Mouse (Mus musculus) neural tube, embryonic 11.5 days (tissue): ENCODE data around the gene Gm10972. TPM values are rescaled to one million over a fixed set of nuclear protein-coding genes. Genes with fewer than 3 reads are reported as not detected.
"Not testable (repeated sequence)": the region's sequence is repeated elsewhere in the genome, so short reads cannot be mapped to it uniquely, and the experiment has no call there.

ENCODE experiments used
- ATAC-seq: fragments of 200-750 bp; cut with Nextera tagmentation; 2 replicates; pipeline ENCODE4 v1.8.0; 2017; ENCODE audit warnings: moderate number of reproducible peaks, mild to moderate bottlenecking, moderate TSS enrichment, moderate library complexity; ENCODE audit not compliant: insufficient read depth, low FRiP score, low TSS enrichment
- DNase-seq: peaks from one replicate; pipeline ENCODE4 v3.0.0-alpha.2; 2015; ENCODE audit warnings: low spot score
- H3K27ac ChIP-seq: fragments of 300-500 bp; sonication (generic); 2 replicates; pipeline ENCODE4 v1.5.1; 2014; ENCODE audit warnings: low read depth, mild to moderate bottlenecking, low read length
- H3K27me3 ChIP-seq: fragments of 300-500 bp; sonication (generic); 2 replicates; pipeline ENCODE4 v1.6.1; 2014; ENCODE audit warnings: mild to moderate bottlenecking, low read length, mixed read lengths; ENCODE audit not compliant: control insufficient read depth, insufficient read depth
- H3K36me3 ChIP-seq: fragments of 300-500 bp; sonication (generic); 2 replicates; pipeline ENCODE4 v1.6.1; 2014; ENCODE audit warnings: mild to moderate bottlenecking, low read length, moderate library complexity, mixed read lengths; ENCODE audit not compliant: control insufficient read depth, insufficient read depth
- H3K4me1 ChIP-seq: fragments of 300-500 bp; sonication (generic); 2 replicates; pipeline ENCODE4 v1.6.1; 2014; ENCODE audit warnings: low read length, mixed read lengths; ENCODE audit not compliant: control insufficient read depth, insufficient read depth
- H3K4me2 ChIP-seq: fragments of 300-500 bp; sonication (generic); 2 replicates; pipeline ENCODE4 v1.6.1; 2014; ENCODE audit warnings: low read depth, mild to moderate bottlenecking, moderate library complexity
- H3K4me3 ChIP-seq: fragments of 300-500 bp; sonication (generic); 2 replicates; pipeline ENCODE4 v1.5.1; 2014; ENCODE audit warnings: low read depth, low read length
- H3K9ac ChIP-seq: fragments of 300-500 bp; sonication (generic); 2 replicates; pipeline ENCODE4 v1.6.1; 2014; ENCODE audit warnings: mild to moderate bottlenecking, low read length
- H3K9me3 ChIP-seq: fragments of 300-500 bp; sonication (generic); 2 replicates; pipeline ENCODE4 v1.6.1; 2016; ENCODE audit warnings: low read length; ENCODE audit not compliant: control insufficient read depth
- WGBS: fragments of 180-500 bp; shearing (Covaris S2); extraction: QIAGEN DNeasy Blood & Tissue Kit; methylation state at CpG from one replicate; pipeline ENCODE4 v1.1.7; 2014; 5-methylcytosine and 5-hydroxymethylcytosine counted together
- polyA plus RNA-seq: library from polyadenylated mRNA; unstranded; fragments of >200 nt; fragmentation: Nextera tagmentation; extraction: Ambion mirVana; gene quantifications from 2 replicates; pipeline ENCODE4 v1.2.1, GENCODE M21; 2014

The Gm10972 gene
- not detected in 2 replicates for polyA plus RNA-seq

GRCm38 (mm10) chr3:94642495-94643162, at the start of gene Gm10972:
TSS of gene Gm10972 (plus strand) at chr3:94643112.
- 83% methylated on average over 2 of the region's 2 CpGs for WGBS
- DNase-seq, ATAC-seq: not testable (repeated sequence)

GRCm38 (mm10) chr3:94595871-94596287, 47.0 kb upstream of the Gm10972 start:
- Histone ChIP-seq H3K27ac (no peak overlapping the region), H3K4me2 (no peak overlapping the region), H3K36me3 (no peaks in the 10 kb centered on the region), H3K9me3 (no peaks in the 10 kb centered on the region), H3K27me3 (no peaks in the 10 kb centered on the region), H3K4me3 (no peak overlapping the region), H3K9ac (no peak overlapping the region), H3K4me1 (no peaks in the 10 kb centered on the region)
- ATAC-seq (no peak), DNase-seq (no peak)
- 91% methylated on average over 6 of the region's 6 CpGs for WGBS

More at GRCm38 (mm10) chr3:94642495-94643162, at the start of gene Gm10972:
- H3K4me1 ChIP-seq, H3K9ac ChIP-seq, H3K9me3 ChIP-seq, H3K4me2 ChIP-seq, H3K27me3 ChIP-seq, H3K36me3 ChIP-seq, H3K27ac ChIP-seq, H3K4me3 ChIP-seq: not testable (repeated sequence)

- H3K36me3 ChIP-seq, result no peaks in the 10 kb centered on the region
- 92% methylated on average over 3 of the region's 3 CpGs for WGBS
- no peak overlapping the region for H3K4me3 ChIP-seq
- no peak overlapping the region for H3K9ac ChIP-seq
- no peak overlapping the region for H3K4me2 ChIP-seq
- ATAC-seq, result no peak
- H3K9me3 ChIP-seq, result no peaks in the 10 kb centered on the region
- H3K4me1 ChIP-seq, result no peaks in the 10 kb centered on the region
- no peak for DNase-seq
- H3K27ac ChIP-seq, result no peak overlapping the region
- H3K27me3 ChIP-seq, result no peaks in the 10 kb centered on the region
Measured at GRCm38 (mm10) chr3:94597224-94597779, 45.6 kb upstream of the Gm10972 start.

GRCm38 (mm10) chr3:94601959-94602358, 41.0 kb upstream of the Gm10972 start:
- DNase-seq, result peak; percentile 53
- no peak overlapping the region for H3K9ac ChIP-seq
- no peak overlapping the region for H3K4me2 ChIP-seq
- no peak for ATAC-seq
- H3K4me1 ChIP-seq, result no peaks in the 10 kb centered on the region
- H3K4me3 ChIP-seq, result no peak overlapping the region
- no peaks in the 10 kb centered on the region for H3K36me3 ChIP-seq
- H3K27ac ChIP-seq, result no peak overlapping the region
- no peaks in the 10 kb centered on the region for H3K27me3 ChIP-seq
- H3K9me3 ChIP-seq, result no peaks in the 10 kb centered on the region
- 8% methylated on average over 4 of the region's 4 CpGs for WGBS

GRCm38 (mm10) chr3:94609621-94610020, 33.3 kb upstream of the Gm10972 start:
- H3K36me3 ChIP-seq, result no peaks in the 10 kb centered on the region
- 88% methylated on average over 3 of the region's 3 CpGs for WGBS
- no peaks in the 10 kb centered on the region for H3K9me3 ChIP-seq
- ATAC-seq, result no peak
- no peak overlapping the region for H3K4me3 ChIP-seq
- no peak for DNase-seq
- no peak overlapping the region for H3K27ac ChIP-seq
- H3K4me2 ChIP-seq, result no peak overlapping the region
- no peak overlapping the region for H3K9ac ChIP-seq
- no peaks in the 10 kb centered on the region for H3K27me3 ChIP-seq
- no peaks in the 10 kb centered on the region for H3K4me1 ChIP-seq

GRCm38 (mm10) chr3:94610581-94610980, 32.3 kb upstream of the Gm10972 start:
- Histone ChIP-seq H3K4me2 (no peak overlapping the region), H3K4me1 (no peaks in the 10 kb centered on the region), H3K9me3 (no peaks in the 10 kb centered on the region), H3K36me3 (no peaks in the 10 kb centered on the region), H3K9ac (no peak overlapping the region), H3K4me3 (no peak overlapping the region), H3K27me3 (no peaks in the 10 kb centered on the region), H3K27ac (no peak overlapping the region)
- DNase-seq (no peak), ATAC-seq (no peak)
- WGBS, result 82% methylated on average over 2 of the region's 2 CpGs

- H3K27me3 ChIP-seq, result no peaks in the 10 kb centered on the region
- no peaks in the 10 kb centered on the region for H3K36me3 ChIP-seq
- no peak overlapping the region for H3K4me2 ChIP-seq
- WGBS, result 59% methylated on average over 4 of the region's 4 CpGs
- no peaks in the 10 kb centered on the region for H3K9me3 ChIP-seq
- H3K4me3 ChIP-seq, result no peak overlapping the region
- DNase-seq (no peak), ATAC-seq (no peak)
- H3K27ac ChIP-seq, result no peak overlapping the region
- no peaks in the 10 kb centered on the region for H3K4me1 ChIP-seq
- no peak overlapping the region for H3K9ac ChIP-seq
Measured at GRCm38 (mm10) chr3:94611343-94611742, 31.6 kb upstream of the Gm10972 start.

- no peaks in the 10 kb centered on the region for H3K27me3 ChIP-seq
- 84% methylated on average over 5 of the region's 5 CpGs for WGBS
- no peaks in the 10 kb centered on the region for H3K36me3 ChIP-seq
- no peak overlapping the region for H3K4me2 ChIP-seq
- H3K27ac ChIP-seq, result no peak overlapping the region
- ATAC-seq (no peak), DNase-seq (no peak)
- H3K4me1 ChIP-seq, result no peaks in the 10 kb centered on the region
- H3K9ac ChIP-seq, result no peak overlapping the region
- no peak overlapping the region for H3K4me3 ChIP-seq
- no peaks in the 10 kb centered on the region for H3K9me3 ChIP-seq
Measured at GRCm38 (mm10) chr3:94611834-94612233, 31.1 kb upstream of the Gm10972 start.

- WGBS, result 80% methylated on average over 1 of the region's 1 CpGs
- DNase-seq (no peak), ATAC-seq (no peak)
- no peak overlapping the region for H3K27ac ChIP-seq
- no peaks in the 10 kb centered on the region for H3K36me3 ChIP-seq
- H3K4me2 ChIP-seq, result no peak overlapping the region
- no peak overlapping the region for H3K9ac ChIP-seq
- no peak overlapping the region for H3K4me3 ChIP-seq
- no peaks in the 10 kb centered on the region for H3K27me3 ChIP-seq
- H3K9me3 ChIP-seq, result no peaks in the 10 kb centered on the region
- no peaks in the 10 kb centered on the region for H3K4me1 ChIP-seq
Measured at GRCm38 (mm10) chr3:94612274-94612673, 30.6 kb upstream of the Gm10972 start.
